Mouse (Mus musculus) natural killer cell, adult 2 months (primary cell): ENCODE measurements around the gene Olfr63.
"Not testable (repeated sequence)": the region's sequence is repeated elsewhere in the genome, so short reads cannot be mapped to it uniquely, and the experiment has no call there.

Experiments
- DNase-seq, 2 experiments: peaks; one replicate each; pipeline ENCODE4 v3.0.0; 2022; ENCODE audit warnings: low spot score in 2 of 2

The Olfr63 gene

GRCm38 (mm10) chr17:33264376-33264775 is at the start of gene Olfr63:
TSS of gene Olfr63 (plus strand) at chr17:33264676.
- DNase-seq = no peak

GRCm38 (mm10) chr17:33221590-33221989 is 42.9 kb upstream of the Olfr63 start, which contains the start of gene Olfr1564:
TSS of gene Olfr1564 (minus strand) at chr17:33221690.
- DNase-seq = no peak

- not testable (repeated sequence) for DNase-seq
These were observed 27.8 kb upstream of the Olfr63 start for GRCm38 (mm10) chr17:33236646-33237045.

GRCm38 (mm10) chr17:33254530-33255318 is 9.8 kb upstream of the Olfr63 start, which contains the start of gene Zfp955a:
TSS of gene Zfp955a (minus strand) at chr17:33255145.
- not testable (repeated sequence) for DNase-seq

DNA sequence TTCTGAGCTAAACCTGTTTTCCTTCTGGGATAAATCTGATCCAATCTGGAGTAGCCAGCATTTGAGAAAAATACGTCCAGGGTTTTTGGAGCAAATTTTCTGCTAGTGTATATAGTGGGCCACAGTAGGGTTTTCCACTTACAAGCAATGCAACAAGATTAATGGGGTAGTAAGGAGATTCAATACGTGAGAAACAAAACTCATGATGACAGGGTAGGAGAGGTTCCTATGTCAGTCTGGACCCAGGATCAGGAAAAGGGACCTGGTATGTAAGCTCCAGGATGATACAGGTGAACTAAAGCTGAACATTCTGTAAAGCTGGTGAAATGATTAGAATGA is 9.2 kb upstream of the Olfr63 start:
- DNase-seq = not testable (repeated sequence)

DNA sequence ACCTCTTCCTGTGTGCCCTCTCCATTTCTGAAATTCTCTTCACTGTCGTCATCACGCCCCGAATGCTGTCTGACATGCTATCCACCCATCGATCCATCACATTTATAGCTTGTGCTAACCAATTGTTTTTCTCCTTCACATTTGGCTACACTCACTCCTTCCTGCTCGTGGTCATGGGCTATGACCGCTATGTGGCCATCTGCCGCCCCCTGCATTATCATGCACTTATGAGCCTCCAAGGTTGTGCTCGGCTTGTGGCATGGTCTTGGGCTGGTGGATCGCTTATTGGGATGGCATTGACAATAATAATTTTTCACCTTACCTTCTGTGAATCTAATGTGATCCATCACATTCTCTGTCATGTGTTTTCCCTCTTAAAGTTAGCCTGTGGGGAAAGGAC is 4.4 kb downstream of the Olfr63 start:
- no peak for DNase-seq

- DNase-seq = not testable (repeated sequence)
These were observed 24.8 kb downstream of the Olfr63 start, which contains the start of gene Zfp955b for GRCm38 (mm10) chr17:33289039-33289875. TSS of gene Zfp955b (plus strand) at chr17:33289544.

GRCm38 (mm10) chr17:33289876-33290149 is 25.3 kb downstream of the Olfr63 start:
- not testable (repeated sequence) for DNase-seq
